Mouse (Mus musculus) MEL (cell line): ENCODE data around the gene Selenon. TPM values are rescaled to one million over a fixed set of nuclear protein-coding genes. Genes with fewer than 3 reads are reported as not detected.
"Not testable (repeated sequence)": the region's sequence is repeated elsewhere in the genome, so short reads cannot be mapped to it uniquely, and the experiment has no call there.

ENCODE experiments used
- DNase-seq: peaks from one replicate; pipeline ENCODE4 v3.0.0; 2011; ENCODE audit warnings: low read depth, low spot score
- H3K27ac ChIP-seq: 2 replicates; pipeline ENCODE4 v1.5.1; 2012; ENCODE audit warnings: low read depth, mild to moderate bottlenecking, control low read depth, low read length, moderate library complexity; ENCODE audit not compliant: control insufficient read depth
- H3K27me3 ChIP-seq, 2 experiments: fragments of 150-350 bp in 1 of 2; sonication (generic) in 1 of 2; 2 replicates each; pipeline ENCODE4 v1.6.1; 2012; ENCODE audit warnings: low read length in 2 of 2, mild to moderate bottlenecking in 2 of 2, improper control_type of control experiment in 1 of 2, moderate library complexity in 1 of 2; ENCODE audit not compliant: insufficient read depth in 2 of 2, control insufficient read depth in 1 of 2
- H3K36me3 ChIP-seq, 2 experiments: 2 replicates each; pipeline ENCODE4 v1.6.1; 2012 to 2014; ENCODE audit warnings: low read length in 2 of 2, improper control_type of control experiment in 1 of 2, inconsistent platforms in 1 of 2, mild to moderate bottlenecking in 1 of 2; ENCODE audit not compliant: insufficient read depth in 2 of 2, control insufficient read depth in 1 of 2
- H3K4me1 ChIP-seq, 2 experiments: fragments of 150-350 bp in 1 of 2; sonication (generic) in 1 of 2; 2 replicates each; pipeline ENCODE4 v1.6.1; 2012; ENCODE audit warnings: low read length in 2 of 2, improper control_type of control experiment in 1 of 2, mild to moderate bottlenecking in 1 of 2; ENCODE audit not compliant: insufficient read depth in 2 of 2, control insufficient read depth in 1 of 2
- H3K4me3 ChIP-seq, 2 experiments: fragments of 150-350 bp in 1 of 2; sonication (generic) in 1 of 2; 2 replicates each; pipeline ENCODE4 v1.5.1; 2012; ENCODE audit warnings: low read depth in 2 of 2, low read length in 2 of 2, mild to moderate bottlenecking in 2 of 2, moderate library complexity in 2 of 2, control low read depth in 1 of 2, improper control_type of control experiment in 1 of 2; ENCODE audit not compliant: control insufficient read depth in 1 of 2, insufficient read depth in 1 of 2
- H3K79me2 ChIP-seq: 2 replicates; pipeline ENCODE4 v1.6.1; 2012; ENCODE audit warnings: mild to moderate bottlenecking, low read length, moderate library complexity; ENCODE audit not compliant: control insufficient read depth, poor library complexity, insufficient read depth
- H3K9ac ChIP-seq: 2 replicates; pipeline ENCODE4 v1.6.1; 2012; ENCODE audit warnings: low read depth, mild to moderate bottlenecking, control low read depth, low read length, moderate library complexity; ENCODE audit not compliant: control insufficient read depth, poor library complexity, severe bottlenecking
- H3K9me3 ChIP-seq: fragments of 150-350 bp; sonication (generic); replicated peaks from 2 replicates; pipeline ENCODE4 v1.6.1; 2012; ENCODE audit warnings: mild to moderate bottlenecking, low read length, improper control_type of control experiment, moderate library complexity; ENCODE audit not compliant: insufficient read depth
- CHD1 ChIP-seq: IDR thresholded peaks from 2 replicates; pipeline ENCODE4 v1.6.1; 2012; ENCODE audit warnings: low read depth, mild to moderate bottlenecking, inconsistent platforms, low read length, improper control_type of control experiment
- E2F4 ChIP-seq: IDR thresholded peaks from 2 replicates; pipeline ENCODE4 v1.6.1; 2011; ENCODE audit warnings: low read depth, low read length, improper control_type of control experiment, borderline replicate concordance
- EP300 ChIP-seq, 2 experiments: IDR thresholded peaks; 2 replicates each; pipeline ENCODE4 v1.6.1; 2011; ENCODE audit warnings: improper control_type of control experiment in 2 of 2, low read length in 2 of 2, low read depth in 1 of 2, mild to moderate bottlenecking in 1 of 2
- ETS1 ChIP-seq: IDR thresholded peaks from 2 replicates; pipeline ENCODE4 v1.6.1; 2012; ENCODE audit warnings: low read depth, mild to moderate bottlenecking, inconsistent platforms, low read length, improper control_type of control experiment, moderate library complexity
- GABPA ChIP-seq: IDR thresholded peaks from 2 replicates; pipeline ENCODE4 v1.6.1; 2012; ENCODE audit warnings: low read depth, mild to moderate bottlenecking, inconsistent platforms, low read length, improper control_type of control experiment, moderate library complexity
- KAT2A ChIP-seq: conservative IDR thresholded peaks from 2 replicates; pipeline ENCODE4 v1.6.1; 2012; ENCODE audit warnings: low read depth, low read length, improper control_type of control experiment, inconsistent platforms
- MAX ChIP-seq: IDR thresholded peaks from 2 replicates; pipeline ENCODE4 v1.6.1; 2011; ENCODE audit warnings: low read length, improper control_type of control experiment
- MAZ ChIP-seq: IDR thresholded peaks from 2 replicates; pipeline ENCODE4 v1.6.1; 2012; ENCODE audit warnings: low read depth, mild to moderate bottlenecking, inconsistent platforms, low read length, improper control_type of control experiment
- MEF2A ChIP-seq: IDR thresholded peaks from 2 replicates; pipeline ENCODE4 v1.6.1; 2014; ENCODE audit warnings: low read depth, mild to moderate bottlenecking, inconsistent platforms, low read length, improper control_type of control experiment; ENCODE audit not compliant: poor library complexity, insufficient replicate concordance, severe bottlenecking; ENCODE audit errors: extremely low read depth
- MXI1 ChIP-seq: IDR thresholded peaks from 2 replicates; pipeline ENCODE4 v1.6.1; 2011; ENCODE audit warnings: mild to moderate bottlenecking, low read depth, low read length, improper control_type of control experiment
- MYB ChIP-seq: IDR thresholded peaks from 2 replicates; pipeline ENCODE4 v1.6.1; 2011; ENCODE audit warnings: mild to moderate bottlenecking, low read depth, low read length, improper control_type of control experiment
- NELFE ChIP-seq: IDR thresholded peaks from 2 replicates; pipeline ENCODE4 v1.6.1; 2011; ENCODE audit warnings: low read depth, low read length, improper control_type of control experiment
- POLR2A ChIP-seq, 2 experiments: IDR thresholded peaks; 2 replicates each; pipeline ENCODE4 v1.6.1; 2011 to 2012; ENCODE audit warnings: low read length in 2 of 2, mild to moderate bottlenecking in 2 of 2, control low read depth in 1 of 2, improper control_type of control experiment in 1 of 2, low read depth in 1 of 2, moderate library complexity in 1 of 2; ENCODE audit not compliant: control insufficient read depth in 1 of 2, insufficient read depth in 1 of 2, poor library complexity in 1 of 2
- POLR2AphosphoS2 ChIP-seq: IDR thresholded peaks from 2 replicates; pipeline ENCODE4 v1.6.1; 2011; ENCODE audit warnings: low read length, improper control_type of control experiment
- RAD21 ChIP-seq: IDR thresholded peaks from 2 replicates; pipeline ENCODE4 v1.6.1; 2011; ENCODE audit warnings: mild to moderate bottlenecking, low read depth, low read length, improper control_type of control experiment
- RCOR1 ChIP-seq: IDR thresholded peaks from 2 replicates; pipeline ENCODE4 v1.6.1; 2012; ENCODE audit warnings: low read depth, mild to moderate bottlenecking, inconsistent platforms, low read length, improper control_type of control experiment
- SMC3 ChIP-seq: IDR thresholded peaks from 2 replicates; pipeline ENCODE4 v1.6.1; 2011; ENCODE audit warnings: low read depth, low read length, improper control_type of control experiment
- TAL1 ChIP-seq: IDR thresholded peaks from 2 replicates; pipeline ENCODE4 v1.6.1; 2012; ENCODE audit warnings: mild to moderate bottlenecking, inconsistent platforms, low read length, moderate library complexity, mixed read lengths
- UBTF ChIP-seq: IDR thresholded peaks from 2 replicates; pipeline ENCODE4 v1.6.1; 2012; ENCODE audit warnings: low read depth, mild to moderate bottlenecking, inconsistent platforms, low read length, improper control_type of control experiment, moderate library complexity, borderline replicate concordance; ENCODE audit not compliant: insufficient read depth
- USF1 ChIP-seq: IDR thresholded peaks from 2 replicates; pipeline ENCODE4 v1.6.1; 2014; ENCODE audit warnings: low read depth, mild to moderate bottlenecking, inconsistent platforms, low read length, improper control_type of control experiment, moderate library complexity
- ZC3H11A ChIP-seq: IDR thresholded peaks from 2 replicates; pipeline ENCODE4 v1.6.1; 2012; ENCODE audit warnings: low read depth, mild to moderate bottlenecking, inconsistent platforms, low read length, improper control_type of control experiment
- ZKSCAN1 ChIP-seq: IDR thresholded peaks from 2 replicates; pipeline ENCODE4 v1.6.1; 2012; ENCODE audit warnings: low read depth, mild to moderate bottlenecking, inconsistent platforms, low read length, improper control_type of control experiment, moderate library complexity
- ZMIZ1 ChIP-seq: IDR thresholded peaks from 2 replicates; pipeline ENCODE4 v1.6.1; 2012; ENCODE audit warnings: low read depth, mild to moderate bottlenecking, inconsistent platforms, low read length, improper control_type of control experiment, moderate library complexity
- polyA plus RNA-seq, 2 experiments: library from polyadenylated mRNA; stranded (reverse) in 1 of 2; unstranded in 1 of 2; fragments of >175 nt in 1 of 2; fragments of >200 nt in 1 of 2; gene quantifications; 2 replicates each; pipeline versions ENCODE4 v1.2.1 to v1.2.4; 2012; ENCODE audit warnings: low replicate concordance in 2 of 2, low read depth in 1 of 2; ENCODE audit not compliant: insufficient read length in 2 of 2, insufficient read depth in 1 of 2, missing spikeins in 1 of 2
- total RNA-seq: library from RNA; depleted of rRNA; stranded (reverse); fragments of 300-350 nt; gene quantifications from 2 replicates; pipeline ENCODE4 v1.2.3, GENCODE M21; 2012

Gene Selenon
- total and polyA plus RNA-seq, 3 experiments, result 2.9 to 16.3 TPM; not detected in 1

- H3K9ac ChIP-seq, result no peak overlapping the region
- peaks cover 0 to 10% of the 10 kb centered on the region in 2 experiments; a peak in 2 of 4 replicates for H3K36me3 ChIP-seq
Observed at GRCm38 (mm10) chr4:134503686-134504357, 48.1 kb downstream of the Selenon start.

GRCm38 (mm10) chr4:134501095-134501494, 50.9 kb downstream of the Selenon start:
- Histone ChIP-seq H3K36me3 (peaks cover 0 to 15% of the 10 kb centered on the region in 2 experiments; a peak in 2 of 4 replicates), H3K9me3 (no peaks in the 10 kb centered on the region), H3K4me1 (peaks cover 11 to 33% of the 10 kb centered on the region in 2 experiments), H3K9ac (no peak overlapping the region)
- DNase-seq, result no peak
- TF ChIP-seq POLR2AphosphoS2, result no peak
- no peak for TF ChIP-seq E2F4
- TF ChIP-seq NELFE, result no peak
- no peak for TF ChIP-seq KAT2A
- TF ChIP-seq ZMIZ1, result no peak
- TF ChIP-seq MEF2A, result no peak
- no peak for TF ChIP-seq MXI1
- no peak for TF ChIP-seq ZC3H11A
- no peak for TF ChIP-seq POLR2A (IDR thresholded peaks at IDR 0.05; ENCODE audit: control insufficient read depth in 1 of 2, insufficient read depth in 1 of 2, low read depth in 1 of 2, low read length in 2 of 2, poor library complexity in 1 of 2)
- no peak for TF ChIP-seq MAZ
- TF ChIP-seq RAD21, result no peak
- TF ChIP-seq ZKSCAN1, result no peak
- no peak for TF ChIP-seq ETS1
- TF ChIP-seq, all 39 proteins: peak for 0
- H3K4me3 ChIP-seq, result no peak overlapping the region
- H3K27ac ChIP-seq, result no peak overlapping the region
- no peaks in the 10 kb centered on the region for H3K79me2 ChIP-seq
- H3K27me3 ChIP-seq, result no peaks in the 10 kb centered on the region

More at GRCm38 (mm10) chr4:134503686-134504357, 48.1 kb downstream of the Selenon start:
- peak; percentile 47 for DNase-seq
- Histone ChIP-seq H3K79me2 (no peaks in the 10 kb centered on the region), H3K4me1 (peaks cover 5 to 26% of the 10 kb centered on the region in 2 experiments), H3K9me3 (no peaks in the 10 kb centered on the region), H3K4me3 (no peak overlapping the region), H3K27me3 (no peaks in the 10 kb centered on the region), H3K27ac (no peak overlapping the region)
- TF ChIP-seq NELFE (no peak), ZMIZ1 (no peak), MXI1 (no peak), RCOR1 (no peak), TAL1 (no peak), EP300 (IDR thresholded peaks at IDR 0.05; ENCODE audit: low read depth in 1 of 2, low read length in 2 of 2) (no peak), CHD1 (no peak), MAX (no peak), POLR2AphosphoS2 (no peak), MYB (no peak), UBTF (no peak), USF1 (no peak), GABPA (no peak), ZC3H11A (no peak), KAT2A (no peak), SMC3 (no peak)

- not testable (repeated sequence) for H3K79me2 ChIP-seq, H3K9ac ChIP-seq, H3K4me3 ChIP-seq, H3K9me3 ChIP-seq, H3K27ac ChIP-seq, H3K27me3 ChIP-seq, DNase-seq
- H3K36me3 ChIP-seq, result peaks cover 0 to 18% of the 10 kb centered on the region in 2 experiments; a peak in 2 of 4 replicates
- H3K4me1 ChIP-seq, result peaks cover 8 to 42% of the 10 kb centered on the region in 2 experiments
Observed at GRCm38 (mm10) chr4:134498983-134499382, 53.0 kb downstream of the Selenon start.
